Mouse (Mus musculus) lung, embryonic 16.5 days (tissue): ENCODE measurements around the gene Tcam1. TPM values are rescaled to one million over a fixed set of nuclear protein-coding genes. Genes with fewer than 3 reads are reported as not detected.

ENCODE experiments used
- ATAC-seq: fragments of 200-750 bp; cut with Nextera tagmentation; 2 replicates; pipeline ENCODE4 v1.8.0; 2017; ENCODE audit warnings: low read depth, mild to moderate bottlenecking, moderate library complexity
- H3K27ac ChIP-seq: fragments of 300-500 bp; sonication (generic); 2 replicates; pipeline ENCODE4 v1.5.1; 2014; ENCODE audit warnings: mild to moderate bottlenecking, control low read depth, low read length
- H3K27me3 ChIP-seq: fragments of 300-500 bp; sonication (generic); 2 replicates; pipeline ENCODE4 v1.6.1; 2014; ENCODE audit warnings: low read depth, low read length, mixed read lengths; ENCODE audit not compliant: control insufficient read depth, insufficient read depth
- H3K36me3 ChIP-seq: fragments of 300-500 bp; sonication (generic); 2 replicates; pipeline ENCODE4 v1.6.1; 2014; ENCODE audit warnings: low read length; ENCODE audit not compliant: control insufficient read depth, insufficient read depth
- H3K4me1 ChIP-seq: fragments of 300-500 bp; sonication (generic); replicated peaks from 2 replicates; pipeline ENCODE4 v1.6.1; 2014; ENCODE audit warnings: low read length, mixed read lengths; ENCODE audit not compliant: control insufficient read depth, insufficient read depth
- H3K4me2 ChIP-seq: fragments of 300-500 bp; sonication (generic); 2 replicates; pipeline ENCODE4 v1.6.1; 2014; ENCODE audit warnings: low read depth, low read length, control low read depth
- H3K4me3 ChIP-seq: fragments of 300-500 bp; sonication (generic); 2 replicates; pipeline ENCODE4 v1.5.1; 2014; ENCODE audit warnings: mild to moderate bottlenecking, low read length, control low read depth
- H3K9ac ChIP-seq: fragments of 300-500 bp; sonication (generic); 2 replicates; pipeline ENCODE4 v1.6.1; 2014; ENCODE audit warnings: low read length, control low read depth
- H3K9me3 ChIP-seq: fragments of 300-500 bp; sonication (generic); 2 replicates; pipeline ENCODE4 v1.6.1; 2016; ENCODE audit warnings: low read length; ENCODE audit not compliant: control insufficient read depth
- WGBS: fragments of 180-500 bp; shearing (Covaris S2); extraction: QIAGEN DNeasy Blood & Tissue Kit; methylation state at CpG from one replicate; pipeline ENCODE4 v1.1.7; 2014; 5-methylcytosine and 5-hydroxymethylcytosine counted together
- polyA plus RNA-seq: library from polyadenylated mRNA; unstranded; fragments of >200 nt; fragmentation: Nextera tagmentation; extraction: Ambion mirVana; gene quantifications from 2 replicates; pipeline ENCODE4 v1.2.1, GENCODE M21; 2015

The Tcam1 gene
- polyA plus RNA-seq, 1 experiment from 2014 or later, result 0.29 TPM

- Histone ChIP-seq H3K9ac (no peak overlapping the region), H3K4me2 (no peak overlapping the region), H3K9me3 (no peaks in the 10 kb centered on the region), H3K4me3 (no peak overlapping the region), H3K27ac (no peak overlapping the region), H3K27me3 (no peaks in the 10 kb centered on the region), H3K4me1 (no peaks in the 10 kb centered on the region), H3K36me3 (no peaks in the 10 kb centered on the region)
- 85% methylated on average over 9 of the region's 9 CpGs for WGBS
- no peak for ATAC-seq
These were observed 30.3 kb downstream of the Tcam1 start for GRCm38 (mm10) chr11:106306758-106307157.

- WGBS, result 35% methylated on average over 5 of the region's 5 CpGs
- H3K4me2 ChIP-seq, result no peak overlapping the region
- H3K36me3 ChIP-seq, result no peaks in the 10 kb centered on the region
- no peak overlapping the region for H3K4me3 ChIP-seq
- no peak overlapping the region for H3K9ac ChIP-seq
- no peak overlapping the region for H3K27ac ChIP-seq
- H3K4me1 ChIP-seq, result no peaks in the 10 kb centered on the region
- H3K9me3 ChIP-seq, result no peaks in the 10 kb centered on the region
- ATAC-seq, result no peak
- H3K27me3 ChIP-seq, result no peaks in the 10 kb centered on the region
These were observed 31.0 kb downstream of the Tcam1 start for GRCm38 (mm10) chr11:106307432-106307831.

- no peaks in the 10 kb centered on the region for H3K27me3 ChIP-seq
- no peaks in the 10 kb centered on the region for H3K4me1 ChIP-seq
- ATAC-seq, result no peak
- H3K4me2 ChIP-seq, result no peak overlapping the region
- 68% methylated on average over 11 of the region's 11 CpGs for WGBS
- no peak overlapping the region for H3K27ac ChIP-seq
- no peaks in the 10 kb centered on the region for H3K9me3 ChIP-seq
- H3K36me3 ChIP-seq, result no peaks in the 10 kb centered on the region
- no peak overlapping the region for H3K9ac ChIP-seq
- no peak overlapping the region for H3K4me3 ChIP-seq
These were observed 31.7 kb downstream of the Tcam1 start for GRCm38 (mm10) chr11:106308162-106308561.

GRCm38 (mm10) chr11:106310123-106310522 is 33.7 kb downstream of the Tcam1 start:
- H3K27ac ChIP-seq, result no peak overlapping the region
- no peak overlapping the region for H3K9ac ChIP-seq
- no peak overlapping the region for H3K4me3 ChIP-seq
- no peaks in the 10 kb centered on the region for H3K9me3 ChIP-seq
- no peaks in the 10 kb centered on the region for H3K27me3 ChIP-seq
- H3K36me3 ChIP-seq, result no peaks in the 10 kb centered on the region
- 76% methylated on average over 5 of the region's 5 CpGs for WGBS
- no peak overlapping the region for H3K4me2 ChIP-seq
- ATAC-seq, result no peak
- H3K4me1 ChIP-seq, result no peaks in the 10 kb centered on the region

GRCm38 (mm10) chr11:106313533-106313932 is 37.1 kb downstream of the Tcam1 start:
- Histone ChIP-seq H3K9ac (no peak overlapping the region), H3K27ac (no peak overlapping the region)

GRCm38 (mm10) chr11:106314333-106314812 is 37.9 kb downstream of the Tcam1 start, which contains the start of gene Cd79b:
Cd79b (minus strand) TSS chr11:106314762.
- Histone ChIP-seq H3K36me3 (no peaks in the 10 kb centered on the region), H3K27me3 (no peaks in the 10 kb centered on the region), H3K27ac (peak within 1 kb of the TSS; percentile 38; the same call in 1 of the 2 replicates), H3K9ac (peak within 1 kb of the TSS; percentile 35; the same call in 1 of the 2 replicates), H3K9me3 (no peaks in the 10 kb centered on the region), H3K4me1 (peaks cover 3% of the 10 kb centered on the region; the same call in 1 of the 2 replicates), H3K4me3 (no peak within 1 kb of the TSS; the same call in 1 of the 2 replicates), H3K4me2 (peak within 1 kb of the TSS; percentile 15; the same call in 1 of the 2 replicates)
- ATAC-seq, result no peak
- WGBS, result 64% methylated on average over 9 of the region's 9 CpGs

More at GRCm38 (mm10) chr11:106313533-106313932, 37.1 kb downstream of the Tcam1 start:
- Histone ChIP-seq H3K4me3 (no peak overlapping the region), H3K36me3 (no peaks in the 10 kb centered on the region), H3K9me3 (no peaks in the 10 kb centered on the region), H3K4me2 (peak overlapping the region; percentile 15), H3K4me1 (no peaks in the 10 kb centered on the region), H3K27me3 (no peaks in the 10 kb centered on the region)
- ATAC-seq, result peak; percentile 88
- WGBS, result 46% methylated on average over 5 of the region's 5 CpGs

GRCm38 (mm10) chr11:106316416-106316815 is 39.9 kb downstream of the Tcam1 start:
- no peak for ATAC-seq
- H3K27ac ChIP-seq, result no peak overlapping the region

GRCm38 (mm10) chr11:106317801-106318200 is 41.3 kb downstream of the Tcam1 start:
- 69% methylated on average over 7 of the region's 7 CpGs for WGBS
- H3K4me3 ChIP-seq, result no peak overlapping the region
- peaks cover 3% of the 10 kb centered on the region; the same call in 1 of the 2 replicates for H3K4me1 ChIP-seq

More at GRCm38 (mm10) chr11:106316416-106316815, 39.9 kb downstream of the Tcam1 start:
- Histone ChIP-seq H3K9ac (no peak overlapping the region), H3K9me3 (no peaks in the 10 kb centered on the region), H3K4me2 (no peak overlapping the region), H3K4me3 (no peak overlapping the region), H3K36me3 (no peaks in the 10 kb centered on the region), H3K4me1 (peaks cover 3% of the 10 kb centered on the region; the same call in 1 of the 2 replicates), H3K27me3 (no peaks in the 10 kb centered on the region)
- 57% methylated on average over 1 of the region's 1 CpGs for WGBS

GRCm38 (mm10) chr11:106318406-106319366 is 42.2 kb downstream of the Tcam1 start:
- no peaks in the 10 kb centered on the region for H3K9me3 ChIP-seq
- H3K4me1 ChIP-seq, result peaks cover 3% of the 10 kb centered on the region; the same call in 1 of the 2 replicates
- no peaks in the 10 kb centered on the region for H3K27me3 ChIP-seq
- 59% methylated on average over 21 of the region's 21 CpGs for WGBS
- ATAC-seq, result no peak
- no peaks in the 10 kb centered on the region for H3K36me3 ChIP-seq
- H3K27ac ChIP-seq, result no peak overlapping the region
- H3K4me3 ChIP-seq, result no peak overlapping the region
- no peak overlapping the region for H3K9ac ChIP-seq
- no peak overlapping the region for H3K4me2 ChIP-seq

More at GRCm38 (mm10) chr11:106317801-106318200, 41.3 kb downstream of the Tcam1 start:
- no peak overlapping the region for H3K27ac ChIP-seq
- no peaks in the 10 kb centered on the region for H3K36me3 ChIP-seq
- no peak overlapping the region for H3K4me2 ChIP-seq
- no peak for ATAC-seq
- no peaks in the 10 kb centered on the region for H3K9me3 ChIP-seq
- no peaks in the 10 kb centered on the region for H3K27me3 ChIP-seq
- no peak overlapping the region for H3K9ac ChIP-seq
